Mouse (Mus musculus) gastrocnemius, adult 18-20 months (tissue): Measurements from ENCODE around the gene Oscar. TPM values are rescaled to one million over a fixed set of nuclear protein-coding genes. Genes with fewer than 3 reads are reported as not detected.

ENCODE experiments used
- DNase-seq: peaks from one replicate; pipeline ENCODE4 v3.0.0; 2021; ENCODE audit warnings: low spot score
- long read RNA-seq, 2 experiments: library from polyadenylated mRNA; stranded (forward); transcript quantifications; one replicate each; pipeline ENCODE4 v2.0.0; 2021
- total RNA-seq, 2 experiments: library from RNA; stranded (reverse); gene quantifications; 2 replicates each; pipeline ENCODE4 v1.2.3; 2021

The Oscar gene
- not detected for total RNA-seq
- long read RNA-seq, experiment 1 = 0 reads
- long read RNA-seq, experiment 2 = 0 reads

DNA sequence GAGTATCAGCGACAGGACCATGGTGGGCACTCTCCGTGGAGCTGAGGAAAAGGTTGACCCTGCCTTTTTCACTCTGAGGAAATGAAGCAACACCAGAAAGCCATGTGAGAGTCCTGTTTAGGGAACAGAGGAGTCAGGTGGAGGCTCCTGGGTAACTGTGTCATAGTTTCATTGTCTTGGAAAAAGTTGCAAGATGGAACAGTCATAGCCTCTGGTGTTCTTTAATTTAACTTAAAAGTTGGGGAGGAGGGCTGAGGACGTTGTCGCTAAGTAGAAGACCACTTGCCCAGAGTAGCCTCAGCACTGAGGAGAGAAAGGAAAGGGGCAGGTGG, at the start of gene Oscar:
TSS of gene Oscar (minus strand) at position 101 of the 332 bp plus-strand sequence.
- DNase-seq = no peak

- peak; percentile 99 for DNase-seq
Observed at GRCm38 (mm10) chr7:3665215-3666114, 49.5 kb upstream of the Oscar start, which contains the start of gene Leng1. Leng1 (minus strand) TSS chr7:3665840.

DNA sequence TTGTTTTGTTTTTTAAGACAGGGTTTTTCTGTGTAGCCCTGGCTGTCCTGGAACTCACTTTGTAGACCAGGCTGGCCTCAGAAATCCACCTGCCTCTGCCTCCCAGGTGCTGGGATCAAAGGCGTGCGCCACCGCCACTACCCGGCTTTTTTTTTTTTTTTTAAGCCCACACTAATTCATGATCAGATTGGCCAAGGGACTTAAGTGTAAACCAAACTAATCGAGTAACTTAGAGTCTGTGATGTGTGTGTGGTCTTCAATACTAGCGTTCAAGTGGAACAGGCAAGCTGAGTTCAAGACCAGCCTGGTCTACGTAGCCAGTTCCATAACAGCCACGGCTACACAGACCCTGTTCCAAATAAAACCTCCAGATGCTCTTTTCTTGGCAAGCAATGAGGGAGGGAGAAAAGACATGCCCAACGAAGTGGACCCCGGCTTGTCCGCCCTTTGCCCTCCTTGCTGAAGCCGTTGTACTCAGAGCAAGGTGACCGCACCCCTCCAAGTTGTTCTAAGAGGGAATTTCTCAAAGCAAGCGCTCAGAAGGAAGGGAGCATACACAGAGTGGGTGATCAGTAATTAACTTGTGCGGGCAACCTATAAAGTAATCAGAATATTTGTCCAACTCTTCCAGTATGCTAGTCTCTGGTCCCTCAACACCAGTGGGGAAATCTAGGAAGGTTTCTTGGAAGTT, 48.7 kb upstream of the Oscar start:
- DNase-seq = no peak

DNA sequence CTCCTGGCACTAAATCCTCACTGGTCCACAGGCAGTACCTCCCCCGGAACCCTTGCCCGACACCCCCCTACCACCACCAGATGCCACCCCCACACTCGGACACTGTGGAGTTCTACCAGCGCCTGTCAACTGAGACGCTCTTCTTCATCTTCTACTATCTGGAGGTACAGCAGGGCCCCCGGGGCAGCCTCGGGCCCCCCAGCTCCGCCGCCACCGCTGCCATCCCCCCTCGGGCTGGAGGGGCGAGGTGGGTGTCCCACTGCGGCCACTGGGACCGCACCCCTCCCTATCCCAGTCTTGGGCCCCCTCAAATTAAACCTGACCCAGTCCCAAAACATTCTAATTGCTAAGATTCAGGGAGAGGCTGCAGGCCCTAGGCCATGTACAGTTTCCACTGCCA, 42.6 kb upstream of the Oscar start:
- no peak for DNase-seq

DNA sequence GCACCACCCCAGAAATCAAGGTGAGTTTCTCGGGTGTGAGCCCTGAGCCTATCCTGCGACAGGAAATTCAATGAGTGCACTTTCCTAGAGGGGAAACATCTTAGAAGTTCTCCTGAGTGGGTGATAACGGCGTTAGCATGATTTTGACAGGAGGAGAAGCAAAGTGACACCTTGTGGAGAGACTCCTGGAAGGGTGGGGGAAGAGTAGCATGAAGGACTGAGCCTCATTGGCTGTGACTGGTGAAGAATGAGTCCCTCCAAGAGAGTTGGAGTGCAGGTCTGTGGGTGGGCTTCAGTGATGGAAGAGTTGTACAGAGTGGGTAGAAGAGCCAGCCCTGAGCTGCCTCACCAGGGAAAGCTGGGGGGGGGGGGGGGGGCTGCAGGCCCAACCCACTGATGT, 41.0 kb upstream of the Oscar start:
- DNase-seq = no peak

DNA sequence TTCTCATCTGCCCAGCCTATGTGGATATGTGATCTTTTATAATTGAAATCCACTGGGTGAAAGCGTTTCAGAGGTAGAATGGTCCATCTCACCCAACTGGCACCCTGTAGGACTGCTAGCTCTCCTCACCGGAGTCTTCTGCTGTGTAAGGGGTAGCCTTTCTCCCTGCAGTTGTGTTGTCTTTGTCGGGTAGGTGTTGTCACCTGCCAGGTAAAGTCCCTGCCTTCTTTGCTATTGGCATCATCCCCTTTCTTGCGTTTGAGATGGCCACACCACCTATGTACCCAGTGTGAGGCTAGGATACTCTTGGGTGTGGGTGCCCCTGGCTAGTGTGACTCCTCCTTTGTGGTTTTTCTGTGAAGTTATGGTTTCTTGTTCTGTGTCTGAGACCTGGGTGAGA, 30.7 kb upstream of the Oscar start:
- no peak for DNase-seq

- no peak for DNase-seq
Observed at GRCm38 (mm10) chr7:3646188-3646587, 30.2 kb upstream of the Oscar start.

GRCm38 (mm10) chr7:3645488-3646025, 29.6 kb upstream of the Oscar start:
- DNase-seq = peak; percentile 14

DNA sequence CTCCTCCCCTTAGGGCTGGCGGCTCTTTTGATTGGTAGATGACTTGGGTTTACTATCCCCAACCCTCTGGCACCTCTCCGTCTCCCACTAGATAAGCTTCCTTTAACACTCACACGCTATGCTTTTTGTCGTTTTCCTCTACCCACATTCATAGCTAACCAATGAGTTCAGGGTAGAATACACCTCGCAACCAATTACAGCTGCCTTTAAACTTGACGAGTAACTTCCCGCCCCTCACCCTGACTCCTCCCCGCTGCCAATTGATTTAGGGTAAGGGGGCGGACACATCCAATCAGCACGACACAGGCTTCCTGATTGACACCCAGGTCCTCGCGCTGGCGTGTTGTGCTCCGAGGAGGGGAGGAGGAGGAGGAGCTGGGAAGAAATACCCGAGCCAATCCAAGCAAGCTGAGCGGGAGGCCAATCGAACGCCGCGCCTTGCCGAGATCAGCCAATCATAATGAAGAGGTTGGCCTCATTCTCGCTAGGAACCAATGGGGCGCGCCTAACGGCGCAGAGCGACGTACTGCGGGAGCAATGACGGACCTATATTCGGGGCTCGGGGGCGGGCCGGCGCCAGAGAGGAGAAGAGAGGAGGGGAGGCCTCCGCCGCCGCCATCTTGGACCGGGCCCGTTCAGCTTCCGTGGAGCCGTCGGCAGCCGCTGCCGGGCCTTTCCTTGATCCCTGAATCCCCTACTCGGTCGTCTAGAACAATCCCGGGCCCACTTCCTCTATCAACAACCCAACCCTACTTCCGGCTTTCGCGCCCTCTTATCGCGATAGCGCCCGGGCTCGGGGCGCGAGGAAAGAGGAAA, 28.9 kb upstream of the Oscar start, which contains the start of gene Cnot3:
TSS of gene Cnot3 (plus strand) at position 597 of the 816 bp plus-strand sequence.
- peak; percentile 99 for DNase-seq

DNA sequence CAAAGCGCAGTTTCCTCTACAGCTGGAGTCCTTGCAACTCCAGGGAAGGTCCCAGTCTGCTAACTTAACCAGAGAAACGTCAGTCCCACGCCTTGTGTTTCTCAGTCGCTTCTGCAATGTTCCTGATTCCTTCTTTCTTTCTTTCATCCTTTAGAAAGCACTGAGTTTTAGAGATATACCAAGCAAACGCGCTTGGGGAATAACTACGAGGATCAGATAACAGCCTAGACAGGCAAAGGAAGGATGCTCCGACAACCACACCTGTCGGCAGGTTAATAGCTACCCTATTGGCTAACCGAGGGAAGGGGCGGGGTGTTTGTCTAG, 28.4 kb upstream of the Oscar start:
- DNase-seq = no peak

DNA sequence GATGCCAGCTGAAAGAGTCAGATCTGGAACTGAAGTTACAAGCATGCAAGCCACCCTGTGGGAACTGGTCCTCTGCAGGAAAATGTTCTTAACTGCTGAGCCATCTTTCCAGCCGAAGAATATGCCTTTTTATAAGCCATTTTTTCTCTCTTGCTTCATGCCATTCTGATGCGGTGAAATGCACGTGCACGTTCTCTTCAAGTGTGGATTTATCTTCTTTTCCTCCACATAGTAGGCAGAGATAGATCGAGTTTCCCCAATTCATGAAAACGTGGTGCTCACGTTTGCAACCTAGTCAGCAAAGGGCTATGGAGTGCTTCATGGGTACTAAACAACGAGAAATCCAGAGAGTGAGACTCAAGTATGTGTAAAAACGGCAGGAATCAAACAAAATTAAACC, 27.9 kb upstream of the Oscar start:
- DNase-seq = no peak

- no peak for DNase-seq
Observed at GRCm38 (mm10) chr7:3643412-3643811, 27.5 kb upstream of the Oscar start.

- DNase-seq = no peak
Observed at GRCm38 (mm10) chr7:3630478-3630815, 14.5 kb upstream of the Oscar start.

DNA sequence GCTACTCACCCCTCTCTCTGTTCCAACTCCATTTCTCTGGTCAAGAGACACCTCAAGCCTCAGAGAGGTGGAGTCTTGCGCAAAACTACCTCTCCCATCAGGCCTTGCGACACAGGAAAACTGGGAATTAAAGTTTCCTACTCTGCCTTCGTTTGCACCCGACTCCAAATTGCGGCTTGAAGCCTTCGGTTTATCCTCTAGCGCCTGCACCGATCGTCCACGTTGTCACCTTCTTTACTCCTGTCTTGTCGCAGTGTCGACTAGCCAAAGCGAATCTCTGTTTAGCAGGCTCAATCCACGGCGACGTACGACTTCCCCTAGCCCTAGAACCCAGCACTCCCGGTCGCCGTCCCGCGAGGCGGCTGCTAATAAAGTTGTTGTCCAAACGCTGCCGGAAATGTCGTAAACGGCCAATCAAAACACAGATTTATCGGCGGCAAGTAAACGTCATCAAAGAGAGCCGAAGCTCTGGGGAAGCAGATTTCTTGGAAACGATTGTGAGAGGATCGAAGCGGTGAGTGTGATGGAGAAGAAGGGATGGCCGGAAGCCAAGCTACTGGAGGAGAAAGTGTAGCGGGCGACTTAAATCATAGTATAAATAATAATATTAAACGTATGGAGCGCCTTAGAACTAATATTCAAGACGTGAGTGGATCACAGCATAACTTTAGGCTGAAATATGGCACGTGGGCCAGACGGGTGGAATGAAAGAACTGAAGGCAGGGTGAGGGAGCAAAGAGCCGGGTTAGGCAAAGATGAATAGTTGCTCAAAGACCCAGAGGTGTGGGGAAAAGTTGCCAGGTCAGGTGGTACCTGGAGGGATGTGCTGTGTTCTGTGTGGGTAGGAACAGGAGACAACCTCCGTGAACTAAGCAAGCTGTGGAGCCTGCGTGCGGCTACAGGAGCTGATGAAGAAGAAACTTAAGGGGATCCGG, 13.9 kb upstream of the Oscar start, which contains the start of the genes Tfpt and Prpf31:
TSS of gene Tfpt (minus strand) at position 387 of the 935 bp plus-strand sequence.
TSS of gene Prpf31 (plus strand) at position 443 of the 935 bp plus-strand sequence.
- peak; percentile 95 for DNase-seq

DNA sequence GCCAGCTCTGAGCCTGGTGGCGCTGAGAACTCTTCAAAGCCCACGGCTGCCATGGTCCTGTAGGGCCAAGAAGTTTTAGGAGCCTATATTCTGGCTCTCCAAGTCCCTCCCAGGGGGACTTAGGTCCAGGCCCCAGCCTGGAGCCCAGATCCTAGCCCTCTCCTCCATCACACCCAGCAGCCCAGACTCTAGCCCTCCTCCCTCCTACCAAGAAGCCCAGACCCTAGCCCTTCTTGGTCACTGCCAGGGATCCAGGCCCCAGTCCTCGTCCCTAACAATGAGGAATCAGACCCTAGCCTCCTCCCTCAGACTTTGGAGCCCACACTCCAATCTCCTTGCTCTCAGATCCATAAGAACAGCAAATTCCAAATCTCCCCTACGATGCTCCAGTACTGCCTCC, 13.1 kb upstream of the Oscar start:
- DNase-seq = no peak

GRCm38 (mm10) chr7:3617242-3617995, 1.5 kb upstream of the Oscar start, which contains the start of gene Ndufa3:
Ndufa3 (plus strand) TSS chr7:3617373.
- DNase-seq = peak; percentile 88

- DNase-seq = peak; percentile 15
Observed at GRCm38 (mm10) chr7:3616389-3617241, 658 bp upstream of the Oscar start.

DNA sequence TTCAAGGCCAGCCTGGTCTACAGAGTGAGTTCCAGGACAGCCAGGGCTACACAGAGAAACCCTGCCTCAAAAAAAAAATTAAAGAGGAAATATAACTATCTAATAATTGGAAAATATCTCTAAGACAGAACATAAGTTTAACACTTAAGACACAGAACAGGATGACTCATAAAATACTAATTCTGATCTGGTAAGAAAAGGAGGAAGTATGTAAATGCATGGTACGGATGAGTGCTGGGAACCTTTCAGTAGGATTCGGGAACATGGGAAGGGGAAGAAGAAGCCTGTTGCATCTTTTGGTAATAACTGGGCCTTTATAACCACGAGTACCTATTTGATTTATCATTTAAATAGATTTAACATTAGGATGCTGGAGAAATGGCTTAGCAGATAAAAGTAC, 1.9 kb downstream of the Oscar start:
- no peak for DNase-seq

DNA sequence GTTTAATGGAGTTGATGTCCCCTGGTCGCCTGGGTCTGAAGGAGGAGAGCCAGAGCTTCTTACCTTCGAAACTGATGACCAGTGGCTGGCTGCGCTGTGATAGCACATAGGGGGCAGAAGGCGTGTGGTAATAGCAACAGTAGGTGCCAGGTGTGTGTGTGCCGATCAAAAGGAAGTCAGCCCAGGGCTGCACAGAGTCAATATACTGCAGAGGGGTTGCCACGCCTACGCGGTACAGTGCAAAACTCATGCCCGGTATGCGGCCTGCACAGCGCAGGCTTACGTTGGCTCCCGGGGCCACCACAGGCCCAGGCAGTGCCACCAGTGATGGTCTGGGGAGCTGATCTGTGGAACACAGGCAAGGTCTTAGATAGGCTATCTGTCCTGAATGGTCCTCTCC, 5.0 kb downstream of the Oscar start:
- no peak for DNase-seq
